Mouse (Mus musculus) liver, embryonic 11.5 days (tissue): ENCODE measurements at regions not wholly inside any gene's neighbourhood (a gene's known extent, or its start where the extent isn't known, plus 50 kb on each side); places are given as distances from the start of the nearest gene placed in this dataset.
A peak's percentile ranks its signal among the peaks of the same experiment; 100 is the strongest.

Source experiments
- ATAC-seq: fragments of 200-750 bp; cut with Nextera tagmentation; replicated peaks from 2 replicates; pipeline ENCODE4 v1.8.0; 2017; ENCODE audit warnings: moderate number of reproducible peaks, mild to moderate bottlenecking, moderate TSS enrichment, moderate library complexity; ENCODE audit not compliant: low FRiP score
- DNase-seq: peaks from one replicate; pipeline ENCODE4 v3.0.0-alpha.2; 2017; ENCODE audit warnings: low spot score
- H3K27ac ChIP-seq: fragments of 300-500 bp; sonication (generic); 2 replicates; pipeline ENCODE4 v1.5.1; 2014; ENCODE audit warnings: mild to moderate bottlenecking, low read depth, low read length, control low read depth
- H3K27me3 ChIP-seq: fragments of 300-500 bp; sonication (generic); replicated peaks from 2 replicates; pipeline ENCODE4 v1.6.1; 2014; ENCODE audit warnings: low read length, mixed read lengths; ENCODE audit not compliant: control insufficient read depth, insufficient read depth
- H3K36me3 ChIP-seq: fragments of 300-500 bp; sonication (generic); 2 replicates; pipeline ENCODE4 v1.6.1; 2014; ENCODE audit warnings: mild to moderate bottlenecking, low read length, moderate library complexity, mixed read lengths; ENCODE audit not compliant: control insufficient read depth, insufficient read depth
- H3K4me1 ChIP-seq: fragments of 300-500 bp; sonication (generic); replicated peaks from 2 replicates; pipeline ENCODE4 v1.6.1; 2014; ENCODE audit warnings: low read length, mixed read lengths; ENCODE audit not compliant: control insufficient read depth, insufficient read depth
- H3K4me2 ChIP-seq: fragments of 300-500 bp; sonication (generic); 2 replicates; pipeline ENCODE4 v1.6.1; 2014; ENCODE audit warnings: mild to moderate bottlenecking, control low read depth, moderate library complexity
- H3K4me3 ChIP-seq: fragments of 300-500 bp; sonication (generic); 2 replicates; pipeline ENCODE4 v1.5.1; 2014; ENCODE audit warnings: low read depth, low read length, control low read depth
- H3K9ac ChIP-seq: fragments of 300-500 bp; sonication (generic); 2 replicates; pipeline ENCODE4 v1.6.1; 2014; ENCODE audit warnings: low read depth, low read length, control low read depth
- H3K9me3 ChIP-seq: fragments of 300-500 bp; sonication (generic); 2 replicates; pipeline ENCODE4 v1.6.1; 2016; ENCODE audit warnings: low read length, inconsistent platforms, mixed read lengths; ENCODE audit not compliant: control insufficient read depth
- WGBS: fragments of 180-500 bp; shearing (Covaris S2); extraction: QIAGEN DNeasy Blood & Tissue Kit; methylation state at CpG from one replicate; pipeline ENCODE4 v1.1.7; 2014; 5-methylcytosine and 5-hydroxymethylcytosine counted together

DNA sequence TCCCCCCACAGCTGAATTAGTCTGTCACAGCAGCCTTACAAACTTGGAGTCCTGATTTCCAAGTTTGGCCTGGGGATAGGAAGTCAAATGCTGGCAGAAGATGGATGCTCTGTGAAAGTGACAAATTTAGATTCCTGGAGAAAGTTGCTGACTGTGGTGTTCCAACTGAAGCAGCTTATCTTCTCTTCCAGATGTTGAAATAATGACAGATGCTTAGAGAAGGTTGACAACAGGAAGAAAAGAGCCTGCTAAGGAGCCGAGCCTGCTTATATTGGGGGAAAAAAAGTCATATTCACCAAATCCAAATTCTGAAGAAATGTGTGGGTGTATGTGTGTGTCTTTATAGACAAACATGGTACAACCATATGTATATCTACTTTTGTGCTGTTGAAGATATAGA is 1380.4 kb upstream of the Cdh8 start:
- H3K27ac ChIP-seq, result no peak overlapping the region
- H3K27me3 ChIP-seq, result no peaks in the 10 kb centered on the region
- DNase-seq, result no peak
- 44% methylated on average over 1 of the region's 1 CpGs for WGBS
- no peak overlapping the region for H3K4me2 ChIP-seq
- no peaks in the 10 kb centered on the region for H3K9me3 ChIP-seq
- peak; percentile 69 for ATAC-seq
- no peak overlapping the region for H3K4me3 ChIP-seq
- no peaks in the 10 kb centered on the region for H3K36me3 ChIP-seq
- no peak overlapping the region for H3K9ac ChIP-seq
- H3K4me1 ChIP-seq, result no peaks in the 10 kb centered on the region

- Histone ChIP-seq H3K9me3 (no peaks in the 10 kb centered on the region), H3K27me3 (no peaks in the 10 kb centered on the region), H3K4me1 (no peaks in the 10 kb centered on the region), H3K36me3 (no peaks in the 10 kb centered on the region), H3K9ac (no peak overlapping the region), H3K4me2 (no peak overlapping the region), H3K27ac (no peak overlapping the region), H3K4me3 (no peak overlapping the region)
- DNase-seq, result no peak
- WGBS, result 80% methylated on average over 7 of the region's 7 CpGs
- no peak for ATAC-seq
These were observed 1377.7 kb upstream of the Cdh8 start for GRCm38 (mm10) chr8:100793951-100794350.

GRCm38 (mm10) chr8:100790592-100791141 is 1374.4 kb upstream of the Cdh8 start:
- DNase-seq (no peak), ATAC-seq (no peak)
- Histone ChIP-seq H3K4me1 (no peaks in the 10 kb centered on the region), H3K27me3 (no peaks in the 10 kb centered on the region), H3K4me3 (no peak overlapping the region), H3K36me3 (no peaks in the 10 kb centered on the region), H3K4me2 (no peak overlapping the region), H3K27ac (no peak overlapping the region), H3K9me3 (no peaks in the 10 kb centered on the region), H3K9ac (no peak overlapping the region)
- 79% methylated on average over 11 of the region's 11 CpGs for WGBS

DNA sequence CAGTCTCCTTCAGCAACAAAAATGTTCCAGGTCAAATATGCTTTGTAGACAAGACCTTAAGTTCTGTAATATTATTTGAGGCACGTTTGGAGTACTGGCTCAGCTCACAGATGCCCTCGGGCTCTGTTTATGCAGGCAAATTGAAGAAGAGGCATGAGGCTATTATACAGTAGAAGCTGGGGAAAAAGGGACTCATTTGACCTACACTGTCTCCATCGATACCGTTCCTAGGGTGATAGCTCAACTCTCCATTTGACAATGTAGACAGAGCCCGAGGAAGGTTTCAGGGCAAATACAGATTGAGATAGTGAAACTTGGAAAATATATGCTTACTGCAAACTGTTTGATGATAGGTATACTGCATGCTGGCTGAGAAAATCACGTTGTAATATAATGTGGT is 1371.9 kb upstream of the Cdh8 start:
- no peak overlapping the region for H3K4me2 ChIP-seq
- no peak overlapping the region for H3K27ac ChIP-seq
- DNase-seq (no peak), ATAC-seq (no peak)
- WGBS, result 75% methylated on average over 6 of the region's 6 CpGs
- no peaks in the 10 kb centered on the region for H3K36me3 ChIP-seq
- no peaks in the 10 kb centered on the region for H3K9me3 ChIP-seq
- H3K9ac ChIP-seq, result no peak overlapping the region
- no peak overlapping the region for H3K4me3 ChIP-seq
- H3K4me1 ChIP-seq, result no peaks in the 10 kb centered on the region
- no peaks in the 10 kb centered on the region for H3K27me3 ChIP-seq

GRCm38 (mm10) chr8:100772742-100773370 is 1356.6 kb upstream of the Cdh8 start:
- Histone ChIP-seq H3K27me3 (no peaks in the 10 kb centered on the region), H3K36me3 (no peaks in the 10 kb centered on the region), H3K4me3 (no peak overlapping the region), H3K4me1 (no peaks in the 10 kb centered on the region), H3K27ac (no peak overlapping the region), H3K4me2 (no peak overlapping the region), H3K9ac (no peak overlapping the region), H3K9me3 (no peaks in the 10 kb centered on the region)
- DNase-seq, result peak; percentile 37
- ATAC-seq, result peak; percentile 34; the same call in 1 of the 2 replicates
- 27% methylated on average over 9 of the region's 9 CpGs for WGBS

DNA sequence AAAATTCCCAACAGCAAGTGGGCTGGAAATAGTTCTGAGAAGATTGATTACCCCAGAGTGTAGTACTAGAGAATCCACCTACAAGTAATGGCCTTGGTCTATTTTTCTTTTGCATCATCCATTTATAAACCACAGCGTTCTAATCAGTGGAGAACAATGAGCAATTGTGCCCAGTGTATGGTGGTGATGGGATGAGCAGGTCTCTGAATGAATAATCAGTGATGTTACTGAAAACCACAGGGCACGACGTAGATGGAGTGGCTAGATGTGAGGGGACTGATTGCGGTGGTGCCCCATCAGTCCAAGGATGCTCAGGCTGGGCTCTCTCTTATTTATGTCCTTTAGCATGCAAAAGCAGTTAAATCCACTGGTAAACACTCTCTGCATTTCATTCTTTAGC is 1353.3 kb upstream of the Cdh8 start:
- Histone ChIP-seq H3K27me3 (no peaks in the 10 kb centered on the region), H3K4me1 (no peaks in the 10 kb centered on the region), H3K27ac (no peak overlapping the region), H3K9me3 (no peaks in the 10 kb centered on the region), H3K9ac (no peak overlapping the region), H3K4me3 (no peak overlapping the region), H3K4me2 (no peak overlapping the region), H3K36me3 (no peaks in the 10 kb centered on the region)
- 79% methylated on average over 4 of the region's 4 CpGs for WGBS
- DNase-seq (no peak), ATAC-seq (no peak)

- H3K4me2 ChIP-seq, result no peak overlapping the region
- no peaks in the 10 kb centered on the region for H3K27me3 ChIP-seq
- no peak overlapping the region for H3K27ac ChIP-seq
- H3K4me1 ChIP-seq, result no peaks in the 10 kb centered on the region
- H3K9me3 ChIP-seq, result no peaks in the 10 kb centered on the region
- DNase-seq (no peak), ATAC-seq (no peak)
- 69% methylated on average over 4 of the region's 4 CpGs for WGBS
- H3K4me3 ChIP-seq, result no peak overlapping the region
- no peaks in the 10 kb centered on the region for H3K36me3 ChIP-seq
- H3K9ac ChIP-seq, result no peak overlapping the region
These were observed 1317.7 kb upstream of the Cdh8 start for GRCm38 (mm10) chr8:100733927-100734326.

DNA sequence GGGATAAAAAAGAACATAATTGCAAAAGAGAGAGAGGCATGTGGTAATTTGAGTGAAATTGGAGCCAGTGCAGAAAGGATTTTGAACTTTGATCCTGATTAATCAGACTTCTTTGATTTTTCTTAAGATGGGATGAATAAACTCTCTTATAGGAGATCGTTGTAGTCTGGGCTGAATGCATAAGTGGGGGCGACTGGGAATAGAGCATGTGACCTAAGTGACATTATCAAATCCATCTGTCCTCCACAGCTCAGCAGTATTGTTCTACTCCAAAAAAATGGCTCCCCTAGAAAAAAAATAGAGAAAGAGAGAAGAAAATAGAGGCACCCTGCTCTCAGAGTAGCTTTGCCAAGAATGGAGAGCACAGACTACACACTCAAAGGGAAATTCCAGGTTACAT is 1286.1 kb upstream of the Cdh8 start:
- Histone ChIP-seq H3K36me3 (no peaks in the 10 kb centered on the region), H3K9ac (no peak overlapping the region), H3K4me3 (no peak overlapping the region), H3K4me1 (no peaks in the 10 kb centered on the region), H3K9me3 (no peaks in the 10 kb centered on the region), H3K4me2 (no peak overlapping the region), H3K27ac (no peak overlapping the region), H3K27me3 (no peaks in the 10 kb centered on the region)
- 84% methylated on average over 2 of the region's 2 CpGs for WGBS
- ATAC-seq (no peak), DNase-seq (no peak)

DNA sequence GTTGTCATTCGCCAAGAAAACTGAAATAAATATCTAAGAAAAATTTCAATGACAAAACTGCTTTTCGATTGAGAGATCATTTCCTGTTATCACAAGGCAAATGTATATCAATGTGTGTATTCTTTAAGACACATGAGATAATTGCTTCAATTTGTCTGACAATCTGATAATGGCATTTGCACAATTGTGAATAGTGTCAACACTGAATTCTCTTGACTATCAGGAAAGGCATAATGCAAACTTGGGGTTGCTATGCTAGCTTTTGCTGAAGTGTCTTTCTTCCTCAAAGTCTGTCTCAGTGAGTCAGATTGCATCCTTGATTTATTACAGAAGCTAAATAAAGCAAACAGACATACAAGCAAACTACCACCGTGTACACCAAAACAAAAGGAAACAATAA is 1278.8 kb upstream of the Cdh8 start:
- Histone ChIP-seq H3K4me1 (no peaks in the 10 kb centered on the region), H3K36me3 (no peaks in the 10 kb centered on the region), H3K4me2 (no peak overlapping the region), H3K9me3 (no peaks in the 10 kb centered on the region), H3K9ac (no peak overlapping the region), H3K27me3 (no peaks in the 10 kb centered on the region), H3K4me3 (no peak overlapping the region), H3K27ac (no peak overlapping the region)
- ATAC-seq, result no peak
- no peak for DNase-seq
- 76% methylated on average over 3 of the region's 3 CpGs for WGBS
